Mouse (Mus musculus) spleen, postnatal 10 days (tissue): ENCODE data around the gene Vmn1r79.
"Not testable (repeated sequence)": the region's sequence is repeated elsewhere in the genome, so short reads cannot be mapped to it uniquely, and the experiment has no call there.

Source experiments
- DNase-seq, 2 experiments: peaks; one replicate each; pipeline ENCODE4 v3.0.0; 2021 to 2022; ENCODE audit warnings: low spot score in 2 of 2

Gene Vmn1r79

DNA sequence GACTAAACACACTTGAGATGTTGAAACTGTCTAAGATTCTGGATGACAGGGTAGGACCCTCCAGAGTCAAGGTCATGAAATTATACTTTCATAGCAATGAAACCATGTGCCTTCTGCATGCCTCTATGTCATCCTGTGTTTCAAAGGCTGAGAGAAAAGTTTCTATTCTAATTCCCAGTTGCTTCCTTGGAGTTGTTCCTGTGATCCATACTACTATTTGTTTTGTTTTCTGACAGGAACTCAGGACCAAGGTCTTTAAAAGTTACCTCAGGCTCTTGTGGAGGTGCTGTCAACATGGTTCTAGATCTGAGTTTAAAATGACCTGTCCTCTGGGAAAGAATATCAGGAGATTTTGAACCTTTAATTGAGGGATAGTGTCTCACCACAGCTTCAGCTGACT is at the start of gene Vmn1r79:
Vmn1r79 (plus strand) TSS at position 301 of the 400 bp plus-strand sequence.
- not testable (repeated sequence) for DNase-seq

- DNase-seq: no peak
These were observed 21.1 kb upstream of the Vmn1r79 start, which contains the start of gene Vmn1r78 for GRCm38 (mm10) chr7:12149957-12150356. TSS of gene Vmn1r78 (plus strand) at chr7:12150257.

DNA sequence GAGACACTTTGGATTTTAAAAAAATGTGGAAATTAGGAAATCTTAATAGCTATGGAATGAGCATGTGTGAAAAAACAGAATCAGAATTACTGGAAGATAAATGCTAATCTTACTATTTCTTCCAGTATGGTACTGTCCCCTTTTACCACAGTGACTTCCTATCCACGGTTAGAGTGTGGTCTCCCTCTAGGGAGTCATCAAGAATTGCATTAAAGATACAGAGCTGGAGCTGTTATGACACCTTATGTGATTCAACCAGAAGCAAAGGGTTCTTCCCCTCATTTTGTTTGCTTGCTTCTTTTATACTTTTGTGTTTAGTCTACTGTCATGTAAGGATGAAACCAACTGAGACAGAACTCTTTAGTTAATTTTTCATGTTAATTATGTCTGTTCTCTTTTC is 14.6 kb upstream of the Vmn1r79 start:
- not testable (repeated sequence) for DNase-seq

DNA sequence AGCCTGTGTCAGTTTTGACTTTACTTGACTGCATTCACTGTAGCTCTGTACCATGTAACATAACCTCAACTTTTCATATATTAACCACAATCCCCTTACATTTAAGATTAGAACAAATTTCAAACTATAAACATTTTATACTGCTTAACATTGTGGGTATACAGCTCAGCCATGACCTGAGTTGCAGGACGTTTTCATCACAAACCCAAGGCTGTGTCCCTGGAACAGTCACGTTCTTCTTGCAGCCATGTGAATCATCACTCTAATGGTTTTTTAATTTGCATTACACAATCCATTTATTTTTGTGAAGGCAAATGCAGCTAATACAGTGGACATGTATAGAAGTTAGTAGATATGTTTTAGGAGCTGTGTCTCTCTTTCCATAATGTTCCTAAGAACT is 1.8 kb downstream of the Vmn1r79 start:
- not testable (repeated sequence) for DNase-seq

- DNase-seq: no peak
These were observed 17.9 kb downstream of the Vmn1r79 start, which contains the start of gene Vmn1r80 for GRCm38 (mm10) chr7:12188986-12189385. TSS of gene Vmn1r80 (plus strand) at chr7:12189286.

- DNase-seq: no peak
These were observed 33.1 kb downstream of the Vmn1r79 start for GRCm38 (mm10) chr7:12204141-12204540.
